Mouse (Mus musculus) layer of hippocampus, adult 18-20 months (tissue): ENCODE data around the gene Mast3. TPM values are rescaled to one million over a fixed set of nuclear protein-coding genes. Genes with fewer than 3 reads are reported as not detected.

Experiments used
- DNase-seq, 2 experiments: peaks; one replicate each; pipeline ENCODE4 v3.0.0; 2022; ENCODE audit warnings: low spot score in 2 of 2
- long read RNA-seq: library from polyadenylated mRNA; stranded (forward); transcript quantifications from one replicate; pipeline ENCODE4 v2.0.0, GENCODE M21; 2021
- total RNA-seq, 2 experiments: library from RNA; stranded (reverse); gene quantifications; 2 replicates each; pipeline ENCODE4 v1.2.3; 2021

Mast3 gene
- total RNA-seq: 100 to 1,000 TPM; 439 to 476 TPM
- long read RNA-seq, full-length matches to known transcripts: 117 of 613 reads
- long read RNA-seq, partial matches to known transcripts: 127 of 613 reads
- long read RNA-seq, other reads (novel, unspliced or antisense): 369 of 613 reads

DNA sequence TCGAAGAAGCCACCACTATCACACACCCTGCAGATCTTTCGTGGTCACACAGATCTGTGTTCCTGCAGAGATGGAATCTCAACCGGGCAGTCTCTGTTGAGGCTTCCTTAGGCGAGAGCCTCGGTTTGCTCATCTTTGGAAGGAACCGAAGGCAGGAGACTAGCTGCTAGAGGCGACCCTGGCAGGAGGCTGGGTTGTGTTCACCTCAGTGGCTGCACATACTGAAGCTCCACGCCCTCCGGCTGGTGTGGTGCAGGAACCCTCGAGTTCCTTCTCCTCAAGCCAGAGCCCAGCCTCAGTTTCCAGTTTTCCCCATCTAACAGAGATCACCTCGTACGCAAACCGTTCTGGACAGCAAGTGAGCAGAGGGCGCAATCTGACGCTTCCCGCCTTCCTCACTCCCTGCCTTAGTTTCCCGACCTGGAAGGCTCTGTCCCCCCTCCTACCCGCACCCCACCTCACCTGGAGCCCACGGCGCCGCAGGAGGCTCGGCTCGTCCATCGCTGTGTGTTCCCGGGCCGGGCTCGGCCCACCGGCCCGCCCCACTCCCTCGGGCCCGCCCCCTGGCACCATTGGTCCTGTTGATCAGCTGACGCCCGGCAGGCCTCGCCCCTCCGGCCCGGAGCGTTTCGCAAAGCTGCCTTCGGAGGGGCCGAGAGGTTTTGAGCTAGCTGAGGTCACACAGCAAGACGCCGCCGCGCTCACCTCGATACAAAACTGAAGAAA lies at the start of gene Mast3:
Mast3 (minus strand) TSS at position 574 of the 726 bp plus-strand sequence.
- peak; percentile 76 to 89 for DNase-seq

DNA sequence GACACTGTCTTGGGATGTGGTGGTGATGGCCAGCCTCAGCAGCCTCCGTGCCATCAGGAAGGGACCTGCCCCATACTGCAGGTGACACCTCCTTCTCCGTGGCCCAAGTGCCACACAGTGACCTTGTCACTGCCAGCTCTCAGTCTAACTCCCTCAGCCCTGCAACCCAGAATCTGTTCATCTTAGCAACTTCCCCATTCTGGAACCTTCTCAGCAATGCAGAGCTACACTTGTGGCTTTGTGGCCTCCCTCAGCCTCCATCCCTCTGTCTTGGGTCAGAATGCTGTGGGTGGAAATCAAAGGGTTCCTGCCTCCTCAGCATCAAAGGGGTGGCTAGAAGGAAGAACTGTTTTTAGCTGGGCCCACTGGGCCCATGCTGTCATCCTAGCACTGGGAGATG lies 49.0 kb upstream of the Mast3 start:
- DNase-seq: no peak

DNA sequence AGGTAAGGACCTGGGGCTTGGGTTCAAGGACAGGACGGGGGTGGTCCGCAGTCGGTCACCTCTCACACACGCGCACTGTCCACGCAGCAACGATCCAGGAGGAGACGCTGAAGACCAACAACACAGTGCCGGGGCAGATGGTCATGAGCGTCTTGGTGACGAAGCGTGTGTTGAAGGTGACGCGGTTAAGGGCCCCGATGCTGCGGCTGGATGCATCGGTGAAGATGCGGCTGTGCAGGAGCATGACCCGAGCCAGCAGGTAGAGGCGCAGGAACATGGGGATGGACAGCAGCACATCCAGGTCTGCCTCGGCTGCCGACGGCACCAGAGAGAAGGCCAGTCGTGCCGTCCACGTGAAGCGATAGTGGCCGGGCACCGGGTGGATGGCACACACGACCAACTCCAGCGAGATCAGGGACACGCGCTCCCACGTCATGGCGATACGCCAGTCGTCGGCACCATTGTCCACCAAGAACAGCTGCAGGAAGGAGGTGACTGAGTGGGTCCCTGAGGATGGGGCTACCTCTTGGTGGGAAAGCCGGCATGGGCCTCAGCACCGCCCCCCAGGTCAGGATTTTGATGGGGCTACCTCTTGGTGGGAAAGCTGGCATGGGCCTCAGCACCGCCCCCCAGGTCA lies 47.9 kb upstream of the Mast3 start:
- no peak for DNase-seq

DNA sequence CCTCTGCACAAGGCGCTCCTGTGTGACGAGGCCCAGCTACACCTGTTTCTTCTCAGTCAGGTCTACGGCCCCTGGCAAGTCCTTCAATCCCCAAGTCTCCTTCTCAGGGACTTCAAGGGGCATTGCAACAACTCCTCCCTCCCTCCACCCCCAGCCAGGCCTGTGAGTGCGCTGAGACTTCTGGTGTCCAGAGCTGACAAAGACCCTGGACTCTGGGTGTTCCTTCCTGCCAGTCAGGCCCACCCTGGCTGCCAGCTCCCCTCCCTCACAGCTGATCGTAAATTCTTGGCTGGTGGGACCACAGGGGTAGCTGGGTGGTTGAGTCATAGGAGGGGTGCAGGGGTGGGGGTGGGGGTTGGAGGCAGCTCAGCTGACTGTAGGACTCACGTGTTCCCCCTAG lies 47.0 kb upstream of the Mast3 start:
- DNase-seq: no peak

DNA sequence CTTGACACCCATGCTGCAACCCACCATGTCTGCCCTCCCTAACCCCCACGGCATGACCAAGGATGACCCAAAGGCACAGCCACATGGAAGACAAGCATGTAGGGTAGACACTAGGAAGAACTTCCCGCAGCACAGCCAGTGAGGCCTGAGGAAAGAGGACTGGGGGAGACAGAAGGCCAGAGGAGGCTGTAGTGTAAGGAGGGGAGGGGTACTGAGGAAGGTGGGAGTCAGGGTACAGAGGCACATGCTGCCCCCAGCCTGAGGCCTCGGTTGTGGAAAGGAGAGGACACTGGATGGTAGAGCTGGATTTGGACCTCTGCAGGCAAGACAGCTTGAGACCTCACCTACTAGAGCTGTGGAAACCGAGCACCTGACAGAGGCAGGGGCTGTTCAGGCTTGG lies 46.1 kb upstream of the Mast3 start:
- no peak for DNase-seq

DNA sequence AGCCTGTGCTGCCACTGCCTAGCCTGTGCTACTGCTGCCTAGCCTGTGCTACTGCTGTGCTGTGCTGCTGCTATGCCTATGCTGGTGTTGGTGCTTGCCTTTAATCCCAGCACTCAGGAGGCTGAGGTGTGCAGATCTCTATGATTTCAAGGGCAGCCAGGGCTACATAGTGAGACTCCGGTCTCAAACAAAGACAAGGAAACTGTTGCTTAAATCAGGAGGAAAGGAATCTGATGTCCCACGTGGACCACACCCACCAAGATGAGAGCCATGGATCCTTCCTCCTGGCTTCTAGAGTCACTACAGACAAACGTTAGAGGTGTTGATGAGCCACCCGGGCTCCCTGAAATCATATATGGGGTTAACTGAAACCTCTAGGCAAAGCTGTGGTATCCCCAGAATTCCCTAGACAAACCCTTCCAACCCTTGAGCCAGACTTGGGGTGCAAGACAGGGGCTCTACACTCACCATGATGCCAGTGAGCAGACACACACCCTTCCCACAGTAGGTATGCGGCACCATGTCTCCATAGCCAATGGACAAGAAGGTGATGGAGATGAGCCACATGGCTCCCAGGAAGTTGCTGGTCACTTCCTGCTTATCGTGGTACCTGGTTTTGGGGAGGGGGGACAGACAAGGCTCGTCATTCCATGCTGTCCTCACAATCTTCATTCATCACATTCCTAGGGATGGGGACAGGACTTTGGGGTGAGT lies 45.4 kb upstream of the Mast3 start:
- no peak for DNase-seq

DNA sequence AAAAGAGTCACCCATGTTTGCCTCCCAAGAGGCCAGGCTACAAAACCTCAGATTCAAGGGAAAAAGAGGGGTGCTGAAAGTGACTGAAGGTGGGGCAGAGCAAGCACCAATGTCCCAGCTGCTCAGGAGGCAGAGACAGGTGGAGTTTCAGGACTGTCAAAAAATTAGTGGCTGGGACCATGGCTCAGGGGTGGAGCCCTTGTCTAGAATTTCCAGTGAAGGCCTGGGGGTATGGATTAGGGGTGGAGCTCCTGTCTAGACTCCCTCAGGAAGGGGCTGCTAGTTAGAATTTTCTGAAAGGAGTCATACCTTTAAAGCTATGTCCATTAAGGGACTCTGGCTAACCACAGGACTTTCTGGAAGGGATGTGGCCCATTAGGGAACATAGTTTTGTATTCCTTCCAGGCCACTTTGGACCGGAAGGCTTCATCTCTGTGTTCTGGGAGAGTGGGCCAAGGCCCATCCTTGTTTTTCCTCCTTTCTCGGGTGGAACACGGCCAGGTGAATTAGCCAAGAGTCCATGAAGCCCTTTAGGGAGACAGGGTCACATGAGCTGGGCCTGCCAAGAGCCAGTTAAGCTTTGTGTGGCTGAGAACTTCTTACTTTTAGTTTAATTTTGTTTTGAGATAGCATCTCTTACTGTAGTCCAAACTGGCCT lies 44.6 kb upstream of the Mast3 start:
- no peak for DNase-seq

DNA sequence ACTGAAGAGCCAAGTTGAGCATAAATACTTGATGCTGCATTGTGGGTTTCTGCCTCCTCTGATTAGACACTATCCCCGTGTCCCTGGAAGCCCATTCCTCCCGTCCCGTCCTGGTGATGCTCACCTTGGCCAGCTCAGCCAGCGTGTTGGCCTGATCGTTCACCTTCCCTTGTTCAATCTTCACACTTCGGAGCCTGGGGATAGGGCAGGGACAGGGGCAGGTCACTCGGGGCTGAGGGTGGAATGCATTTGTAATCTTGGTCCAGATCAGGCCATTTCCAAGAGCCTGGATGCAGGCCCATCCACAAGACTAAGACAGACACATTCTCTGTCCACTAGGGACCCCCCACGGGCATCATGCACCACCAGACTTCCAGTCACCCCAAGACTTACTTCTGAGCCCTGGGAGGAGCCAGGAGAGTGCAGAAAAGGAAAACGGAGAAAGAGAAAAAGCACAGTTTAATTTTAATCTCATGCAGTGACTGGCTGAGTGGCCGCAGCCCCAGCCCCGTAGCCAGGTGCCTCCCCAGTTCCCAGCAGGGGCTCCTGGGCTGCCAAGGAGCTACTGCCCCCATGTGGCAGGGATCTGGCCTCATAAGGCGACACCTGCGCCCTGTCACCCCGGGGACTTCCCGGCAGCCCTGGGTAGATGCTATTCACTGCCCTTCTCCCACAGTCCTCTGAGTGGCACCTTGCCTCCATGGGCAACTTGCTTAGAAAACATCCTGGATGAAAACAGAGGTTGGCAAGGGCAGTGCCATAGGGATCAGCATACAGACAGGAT lies 41.7 kb upstream of the Mast3 start:
- DNase-seq: no peak

DNA sequence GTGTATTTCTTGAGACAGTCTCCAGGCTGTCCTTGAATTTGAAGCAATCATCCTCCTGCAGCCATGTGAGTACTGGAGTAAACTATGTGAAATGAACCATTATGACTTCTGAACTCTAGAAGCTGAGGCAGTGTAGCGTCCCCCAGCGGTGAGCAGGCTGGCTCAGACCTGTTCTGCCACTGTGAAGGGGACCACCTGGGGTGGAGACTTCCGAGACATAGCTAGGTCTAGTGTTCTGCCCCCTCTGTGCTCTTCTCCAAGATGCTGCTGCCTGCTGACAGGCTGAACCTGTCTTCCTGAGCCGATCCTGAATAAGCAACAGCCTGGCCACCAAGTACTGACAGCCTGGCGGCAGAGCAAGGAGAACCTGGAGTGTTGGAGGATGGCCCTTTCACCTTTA lies 40.3 kb upstream of the Mast3 start:
- DNase-seq: no peak

DNA sequence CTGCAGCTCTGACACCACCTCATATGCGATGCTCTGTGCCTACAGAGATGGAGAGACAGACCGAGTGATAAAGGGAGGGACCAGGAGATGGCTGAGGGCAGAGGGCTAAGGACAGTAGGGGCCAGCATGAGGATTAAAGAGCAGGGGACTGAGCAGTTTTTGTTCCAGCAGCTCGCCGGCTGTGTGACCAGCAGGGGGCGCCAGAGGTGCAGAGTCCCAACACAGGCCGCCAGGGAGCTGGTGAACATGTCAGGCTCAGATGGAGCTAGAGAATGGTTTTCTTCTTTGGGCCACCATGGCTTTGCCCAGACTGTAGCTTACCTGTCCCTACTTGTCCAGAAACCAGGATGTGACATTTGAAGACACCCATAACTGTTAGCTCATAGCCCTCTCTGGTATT lies 39.7 kb upstream of the Mast3 start:
- peak; percentile 64 to 91 for DNase-seq

DNA sequence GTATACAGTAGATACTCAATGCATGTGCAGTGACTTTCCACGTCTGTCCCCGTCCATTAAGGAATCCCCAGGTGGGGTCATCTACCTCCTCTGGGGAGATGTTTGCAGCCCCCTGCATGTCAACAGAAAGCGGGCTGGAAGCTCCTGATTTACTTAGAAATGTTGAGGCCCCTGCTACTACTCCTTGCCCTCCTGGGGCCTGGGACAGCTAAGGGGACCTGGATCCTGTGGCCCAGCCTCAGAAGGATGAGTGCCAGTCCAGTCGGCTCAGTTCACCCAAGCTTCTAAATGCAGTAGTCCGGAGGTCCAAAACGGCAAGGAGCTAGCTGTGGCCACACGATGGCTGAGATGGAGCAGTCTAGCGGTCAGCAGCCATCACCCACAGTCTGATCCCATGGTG lies 39.1 kb upstream of the Mast3 start:
- no peak for DNase-seq

DNA sequence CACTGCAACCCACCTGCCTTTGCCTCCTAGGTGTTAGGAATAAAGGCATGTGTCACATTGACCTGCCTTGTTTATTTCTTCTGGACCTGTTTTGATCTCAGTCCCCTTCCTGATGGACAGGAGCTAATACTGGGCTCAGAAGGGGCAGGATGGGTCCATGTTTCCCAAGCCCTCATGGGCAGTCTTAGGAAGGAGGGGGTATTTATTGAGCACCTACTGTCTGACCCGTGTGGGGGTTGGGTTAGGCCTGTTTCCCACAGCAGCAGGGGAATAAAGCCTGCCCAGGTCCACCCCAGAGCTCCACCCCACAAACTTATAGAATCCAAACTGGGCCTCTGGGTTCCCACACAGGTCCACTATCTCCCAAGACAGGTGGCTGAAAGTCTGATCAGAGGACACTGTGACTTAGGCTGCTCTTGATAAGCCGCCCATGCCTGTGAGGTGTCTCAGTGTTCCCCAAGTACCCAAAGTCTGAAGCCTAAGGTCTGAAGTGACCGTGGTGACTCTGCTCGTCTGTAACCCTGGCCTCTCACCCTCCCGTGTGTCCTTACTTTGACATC lies 38.4 kb upstream of the Mast3 start:
- DNase-seq: no peak

DNA sequence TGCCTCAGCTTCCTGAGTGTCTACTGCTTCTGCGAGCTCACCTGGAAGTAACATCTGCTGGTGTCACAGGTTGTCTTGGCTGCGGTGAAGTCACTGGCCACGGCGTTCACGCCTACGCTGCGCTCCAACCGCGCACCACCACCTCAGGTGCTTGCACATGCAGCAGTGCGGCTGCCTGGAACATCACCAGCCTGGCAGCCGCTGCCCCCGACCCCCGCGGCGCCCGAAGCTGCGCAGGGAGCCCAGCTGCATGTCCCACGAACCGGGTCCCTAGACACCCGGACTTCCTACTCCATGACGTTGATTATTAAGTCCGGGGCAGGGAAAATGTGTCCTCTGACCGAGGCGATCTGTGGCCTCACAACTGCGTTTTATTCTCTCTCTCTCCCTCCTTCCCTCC lies 37.6 kb upstream of the Mast3 start:
- DNase-seq: no peak

DNA sequence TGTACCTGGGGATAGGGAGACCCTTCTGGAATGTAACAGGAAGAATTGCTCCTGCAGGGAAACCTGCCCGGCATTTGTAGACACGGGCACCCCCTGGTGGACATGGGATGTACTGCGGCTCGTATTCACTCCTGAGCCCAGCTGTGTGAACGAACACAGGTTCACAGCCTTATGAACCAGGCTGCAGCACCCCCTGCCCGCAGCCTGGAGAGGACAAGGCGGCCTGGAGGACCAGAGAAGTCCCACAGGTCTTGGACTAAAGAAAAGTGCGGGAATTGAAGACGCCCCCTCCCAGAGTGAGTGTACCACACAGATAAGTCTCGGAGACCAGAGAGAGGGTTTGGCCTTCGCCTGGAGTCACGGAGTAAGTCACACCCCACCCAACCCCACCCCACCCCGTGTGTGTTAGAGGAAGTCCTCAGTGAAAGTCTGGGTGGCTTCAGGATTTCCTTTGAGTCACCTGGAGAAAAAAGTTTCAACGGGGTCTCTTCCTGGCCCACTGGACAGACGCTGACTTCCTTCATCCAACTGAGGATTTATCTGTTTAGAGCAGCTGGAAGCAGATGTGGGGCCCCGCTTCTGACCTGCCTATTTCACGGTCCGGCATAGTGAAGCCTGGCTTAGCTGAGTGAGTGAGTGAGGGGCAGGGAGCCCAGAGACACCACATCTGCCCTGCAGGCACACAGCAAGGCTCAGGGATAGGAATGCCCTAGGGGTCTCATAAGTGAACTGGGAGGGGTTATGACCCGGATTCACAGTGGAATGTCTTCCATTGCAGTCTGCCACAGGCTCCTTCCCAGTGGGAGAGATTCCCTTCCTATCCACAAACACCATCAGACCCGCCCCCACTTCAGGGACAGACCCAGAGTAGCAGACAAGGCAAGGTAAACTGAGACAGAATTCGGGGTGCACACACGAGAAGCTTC lies 36.6 kb upstream of the Mast3 start:
- peak; percentile 83 to 95 for DNase-seq

DNA sequence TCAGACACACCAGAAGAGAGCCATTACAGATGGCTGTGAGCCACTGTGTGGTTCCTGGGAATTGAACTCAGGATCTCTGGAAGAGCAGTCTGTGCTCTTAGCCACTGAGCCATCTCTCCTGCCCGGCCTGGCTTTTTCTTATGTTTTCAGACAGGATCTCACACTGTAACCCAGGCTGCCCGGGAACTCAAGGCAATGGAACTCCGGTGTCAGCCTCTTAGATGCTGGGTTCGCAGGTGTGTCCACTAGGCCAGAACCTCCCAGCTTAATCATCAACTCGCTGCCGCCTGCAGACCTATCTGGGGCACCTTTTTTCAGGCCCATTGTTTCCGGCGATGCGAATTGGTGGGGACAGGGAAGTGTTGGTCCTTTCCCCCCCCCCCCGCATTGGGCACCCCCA lies 35.7 kb upstream of the Mast3 start:
- no peak for DNase-seq

DNA sequence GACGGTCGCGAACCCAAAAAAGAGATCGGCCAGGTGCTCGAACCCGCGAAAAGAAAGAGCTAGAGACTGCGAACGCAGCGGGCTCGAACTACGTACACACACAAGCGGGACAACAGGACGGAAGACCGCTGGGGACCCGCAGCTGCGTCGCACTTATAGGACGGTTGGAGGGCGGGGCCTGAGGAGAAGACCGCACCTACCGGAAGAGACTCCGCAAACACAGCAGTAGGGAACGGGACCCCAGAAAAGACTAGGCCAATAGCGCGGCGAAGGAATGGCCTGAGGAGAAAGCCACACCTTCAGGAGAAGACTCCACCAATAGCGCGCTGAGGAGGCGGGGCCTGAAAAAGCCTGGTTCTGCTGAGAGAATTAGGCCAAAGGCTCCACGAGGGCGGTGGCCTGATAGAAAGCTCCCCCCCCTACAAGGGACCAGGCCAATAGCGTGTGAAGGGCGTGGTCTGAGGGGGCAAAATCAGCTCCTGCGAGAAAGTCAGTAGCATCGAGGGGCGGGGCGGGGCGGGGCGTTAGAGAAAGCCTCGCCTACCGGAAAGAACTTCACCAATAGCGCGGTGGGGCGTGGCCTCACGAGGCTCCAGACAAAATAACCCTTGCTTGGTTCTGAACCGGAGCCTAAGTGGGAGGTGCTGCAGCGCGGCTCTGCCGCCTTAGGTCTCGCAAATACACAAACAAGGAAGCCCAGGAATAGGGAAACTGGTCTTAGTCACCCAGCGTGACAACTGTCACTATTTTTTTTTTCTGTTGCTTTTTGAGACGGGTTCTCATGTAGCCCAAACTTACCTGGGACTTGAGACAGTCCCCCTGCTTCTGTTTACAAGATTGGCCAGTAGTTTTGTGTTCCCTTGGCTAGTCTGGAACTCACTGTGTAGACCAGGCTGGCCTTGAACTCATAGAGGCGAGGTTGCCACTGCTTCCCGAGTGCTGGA lies 34.8 kb upstream of the Mast3 start, which contains the start of gene Arrdc2:
Arrdc2 (minus strand) TSS at position 313 of the 944 bp plus-strand sequence.
- peak; percentile 99 to 100 for DNase-seq

DNA sequence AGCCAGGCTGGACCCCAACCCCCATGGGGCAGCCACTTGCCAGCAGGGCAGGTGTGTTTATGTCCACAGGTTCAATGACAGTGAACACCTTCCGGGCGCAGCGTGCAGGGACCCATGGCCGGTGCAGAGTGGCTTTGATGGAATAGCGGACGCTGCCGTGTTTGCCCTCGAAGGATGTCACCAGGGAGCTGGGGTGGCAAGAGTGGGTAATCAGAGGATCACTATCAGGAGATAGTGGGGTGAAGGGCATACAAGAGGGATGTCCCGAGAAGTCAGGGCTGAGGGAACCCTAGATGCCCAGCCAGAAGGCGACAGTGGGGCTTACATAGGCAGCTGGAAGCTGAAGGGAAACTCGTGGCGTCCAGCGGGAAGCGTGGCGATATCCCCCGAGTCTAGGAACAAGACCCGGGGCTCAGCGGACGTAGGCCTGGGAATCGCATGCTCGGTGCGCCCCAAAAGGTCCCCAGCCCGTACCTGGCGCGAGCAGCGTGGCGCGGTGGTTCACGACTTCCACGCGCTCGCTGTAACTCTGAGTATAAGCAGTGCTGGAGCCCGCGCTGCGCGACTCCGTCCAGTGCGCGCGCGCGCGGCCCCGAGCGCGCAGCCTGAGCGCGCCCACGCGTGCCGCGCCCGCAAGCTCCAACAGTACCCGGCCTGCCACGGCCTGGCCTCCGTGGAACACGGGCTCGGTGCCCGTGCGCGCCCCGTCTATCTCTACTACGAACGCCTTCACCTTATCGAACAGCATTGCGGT lies 34.0 kb upstream of the Mast3 start:
- peak in 1 of 2 experiments; percentile 40 for DNase-seq
